Mouse (Mus musculus): ENCODE results near the gene Nectin2. TPM values are rescaled to one million over a fixed set of nuclear protein-coding genes. Genes with fewer than 3 reads are reported as not detected.

Gene Nectin2
- polyA plus RNA-seq (2015; fragmentation: Nextera tagmentation; extraction: Ambion mirVana), result 21.2 and 24.3 TPM in 2 replicates

GRCm38 (mm10) chr7:19750217-19751069 is at the start of gene Nectin2:
Nectin2 (minus strand) TSS chr7:19750483.

GRCm38 (mm10) chr7:19796697-19797588 is 46.7 kb upstream of the Nectin2 start, which contains the start of gene Cblc:
Cblc (minus strand) TSS chr7:19796809.

GRCm38 (mm10) chr7:19770984-19771391 is 20.7 kb upstream of the Nectin2 start, which contains the start of gene Bcam:
Bcam (minus strand) TSS chr7:19771016.

GRCm38 (mm10) chr7:19715239-19716054 is 34.8 kb downstream of the Nectin2 start, which contains the start of gene Tomm40:
Tomm40 (minus strand) TSS chr7:19715438.

GRCm38 (mm10) chr7:19698907-19699826 is 51.1 kb downstream of the Nectin2 start, which contains the start of gene Apoe:
Apoe (minus strand) TSS chr7:19699188.

GRCm38 (mm10) chr7:19691873-19692865 is 58.1 kb downstream of the Nectin2 start, which contains the start of gene Apoc1:
Apoc1 (minus strand) TSS chr7:19692660.

GRCm38 (mm10) chr7:19681202-19681694 is 69.0 kb downstream of the Nectin2 start, which contains the start of the genes Gm44805 and Apoc4:
Gm44805 (minus strand) TSS chr7:19681423.
Apoc4 (minus strand) TSS chr7:19681479.

GRCm38 (mm10) chr7:19677872-19678271 is 72.4 kb downstream of the Nectin2 start, which contains the start of gene Apoc2:
Apoc2 (minus strand) TSS chr7:19677941.

Other genes with a start within 250 kb of the Nectin2 start
- gene Bloc1s3, start 242.1 kb downstream of the Nectin2 start, polyA plus RNA-seq (2015; fragmentation: Nextera tagmentation; extraction: Ambion mirVana), result 1.1 and 1.6 TPM in 2 replicates
- 50.0 and 57.3 TPM in 2 replicates for gene Trappc6a, start 242.1 kb downstream of the Nectin2 start, polyA plus RNA-seq (2015; fragmentation: Nextera tagmentation; extraction: Ambion mirVana)
- 0.74 TPM in 1 of 2 replicates, not detected in the other for gene Nkpd1, start 232.6 kb downstream of the Nectin2 start, polyA plus RNA-seq (2015; fragmentation: Nextera tagmentation; extraction: Ambion mirVana)
- gene Ppp1r37, start 187.4 kb downstream of the Nectin2 start, polyA plus RNA-seq (2015; fragmentation: Nextera tagmentation; extraction: Ambion mirVana), result 15.1 and 17.8 TPM in 2 replicates
- gene Zfp296, start 173.2 kb downstream of the Nectin2 start, polyA plus RNA-seq (2015; fragmentation: Nextera tagmentation; extraction: Ambion mirVana), result 0.13 and 0.15 TPM in 2 replicates
- 95.5 and 105 TPM in 2 replicates for gene Gemin7, start 172.9 kb downstream of the Nectin2 start, polyA plus RNA-seq (2015; fragmentation: Nextera tagmentation; extraction: Ambion mirVana)
- 18.3 and 20.7 TPM in 2 replicates for gene Clasrp, start 146.0 kb downstream of the Nectin2 start, polyA plus RNA-seq (2015; fragmentation: Nextera tagmentation; extraction: Ambion mirVana)
- 8.1 and 9.4 TPM in 2 replicates for gene Relb, start 121.0 kb downstream of the Nectin2 start, polyA plus RNA-seq (2015; fragmentation: Nextera tagmentation; extraction: Ambion mirVana)
- gene Clptm1, start 85.5 kb downstream of the Nectin2 start, polyA plus RNA-seq (2015; fragmentation: Nextera tagmentation; extraction: Ambion mirVana), result 46.1 and 53.3 TPM in 2 replicates
- 2.7 and 2.9 TPM in 2 replicates for gene Apoc2, start 72.5 kb downstream of the Nectin2 start, polyA plus RNA-seq (2015; fragmentation: Nextera tagmentation; extraction: Ambion mirVana)
- 2.2 TPM in 1 of 2 replicates, not detected in the other for gene Gm44805, start 69.1 kb downstream of the Nectin2 start, polyA plus RNA-seq (2015; fragmentation: Nextera tagmentation; extraction: Ambion mirVana)
- gene Apoc4, start 69.0 kb downstream of the Nectin2 start, polyA plus RNA-seq (2015; fragmentation: Nextera tagmentation; extraction: Ambion mirVana), result 3.4 and 21.2 TPM in 2 replicates
- gene Apoc1, start 57.8 kb downstream of the Nectin2 start, polyA plus RNA-seq (2015; fragmentation: Nextera tagmentation; extraction: Ambion mirVana), result 12.4 and 217 TPM in 2 replicates
- gene Apoe, start 51.3 kb downstream of the Nectin2 start, polyA plus RNA-seq (2015; fragmentation: Nextera tagmentation; extraction: Ambion mirVana), result 342 and 1,192 TPM in 2 replicates
- 72.8 and 86.6 TPM in 2 replicates for gene Tomm40, start 35.0 kb downstream of the Nectin2 start, polyA plus RNA-seq (2015; fragmentation: Nextera tagmentation; extraction: Ambion mirVana)
- gene Bcam, start 20.5 kb upstream of the Nectin2 start, polyA plus RNA-seq (2015; fragmentation: Nextera tagmentation; extraction: Ambion mirVana), result 117 and 123 TPM in 2 replicates
- gene Cblc, start 46.3 kb upstream of the Nectin2 start, polyA plus RNA-seq (2015; fragmentation: Nextera tagmentation; extraction: Ambion mirVana), result 1.1 and 1.2 TPM in 2 replicates
- 2.5 and 2.8 TPM in 2 replicates for gene Bcl3, start 72.3 kb upstream of the Nectin2 start, polyA plus RNA-seq (2015; fragmentation: Nextera tagmentation; extraction: Ambion mirVana)
- gene Gm19345, start 101.5 kb upstream of the Nectin2 start, polyA plus RNA-seq (2015; fragmentation: Nextera tagmentation; extraction: Ambion mirVana), result not detected in 2 replicates
- 0.07 TPM in 1 of 2 replicates, not detected in the other for gene Ceacam16, start 110.8 kb upstream of the Nectin2 start, polyA plus RNA-seq (2015; fragmentation: Nextera tagmentation; extraction: Ambion mirVana)
- gene Ceacam19, start 137.5 kb upstream of the Nectin2 start, polyA plus RNA-seq (2015; fragmentation: Nextera tagmentation; extraction: Ambion mirVana), result 0.54 TPM in 1 of 2 replicates, not detected in the other
- 15.0 and 18.2 TPM in 2 replicates for gene Pvr, start 170.7 kb upstream of the Nectin2 start, polyA plus RNA-seq (2015; fragmentation: Nextera tagmentation; extraction: Ambion mirVana)
- gene Igsf23, start 200.3 kb upstream of the Nectin2 start, polyA plus RNA-seq (2015; fragmentation: Nextera tagmentation; extraction: Ambion mirVana), result 0.07 and 0.13 TPM in 2 replicates
- gene Ceacam20, start 214.9 kb upstream of the Nectin2 start, polyA plus RNA-seq (2015; fragmentation: Nextera tagmentation; extraction: Ambion mirVana), result not detected in 2 replicates
- gene Nlrp9b, start 241.0 kb upstream of the Nectin2 start, polyA plus RNA-seq (2015; fragmentation: Nextera tagmentation; extraction: Ambion mirVana), result not detected in 2 replicates